Mouse (Mus musculus) liver, embryonic 13.5 days (tissue): ENCODE measurements around the gene Ltbr. TPM values are rescaled to one million over a fixed set of nuclear protein-coding genes. Genes with fewer than 3 reads are reported as not detected.

Experiments used
- ATAC-seq: fragments of 200-750 bp; cut with Nextera tagmentation; 2 replicates; pipeline ENCODE4 v1.8.0; 2017; ENCODE audit warnings: low read depth, mild to moderate bottlenecking, moderate number of reproducible peaks, moderate library complexity
- DNase-seq: peaks from one replicate; pipeline ENCODE4 v3.0.0; 2022
- H3K27ac ChIP-seq: fragments of 300-500 bp; sonication (generic); 2 replicates; pipeline ENCODE4 v1.5.1; 2015; ENCODE audit warnings: moderate library complexity, mild to moderate bottlenecking, inconsistent platforms
- H3K27me3 ChIP-seq: fragments of 300-500 bp; sonication (generic); 2 replicates; pipeline ENCODE4 v1.6.1; 2015; ENCODE audit warnings: mild to moderate bottlenecking, inconsistent platforms
- H3K36me3 ChIP-seq: fragments of 300-500 bp; sonication (generic); 2 replicates; pipeline ENCODE4 v1.6.1; 2015; ENCODE audit warnings: mild to moderate bottlenecking, inconsistent platforms
- H3K4me1 ChIP-seq: fragments of 300-500 bp; sonication (generic); replicated peaks from 2 replicates; pipeline ENCODE4 v1.6.1; 2015; ENCODE audit warnings: inconsistent platforms
- H3K4me2 ChIP-seq: fragments of 300-500 bp; sonication (generic); 2 replicates; pipeline ENCODE4 v1.6.1; 2015; ENCODE audit warnings: inconsistent platforms, mild to moderate bottlenecking, moderate library complexity
- H3K4me3 ChIP-seq: fragments of 300-500 bp; sonication (generic); replicated peaks from 2 replicates; pipeline ENCODE4 v1.5.1; 2015; ENCODE audit warnings: mild to moderate bottlenecking, inconsistent platforms
- H3K9ac ChIP-seq: fragments of 300-500 bp; sonication (generic); 2 replicates; pipeline ENCODE4 v1.6.1; 2015; ENCODE audit warnings: mild to moderate bottlenecking, inconsistent platforms
- H3K9me3 ChIP-seq: fragments of 300-500 bp; sonication (generic); replicated peaks from 2 replicates; pipeline ENCODE4 v1.6.1; 2016; ENCODE audit warnings: inconsistent platforms
- WGBS: fragments of 180-500 bp; shearing (Covaris S2); methylation state at CpG from one replicate; pipeline ENCODE4 v1.1.7; 2015; ENCODE audit not compliant: insufficient replicate concordance; 5-methylcytosine and 5-hydroxymethylcytosine counted together
- polyA plus RNA-seq: library from polyadenylated mRNA; unstranded; fragments of >200 nt; fragmentation: Nextera tagmentation; extraction: Ambion mirVana; gene quantifications from 2 replicates; pipeline ENCODE4 v1.2.1, GENCODE M21; 2015

Gene Ltbr
- polyA plus RNA-seq, 1 experiment from 2014 or later: 18.4 TPM

GRCm38 (mm10) chr6:125322794-125323193 lies 9.1 kb upstream of the Ltbr start:
- no peaks in the 10 kb centered on the region for H3K36me3 ChIP-seq
- peaks cover 33% of the 10 kb centered on the region for H3K27me3 ChIP-seq
- no peak overlapping the region for H3K4me3 ChIP-seq
- H3K9me3 ChIP-seq: no peaks in the 10 kb centered on the region
- WGBS: 57% methylated on average over 13 of the region's 13 CpGs
- no peak for DNase-seq
- ATAC-seq: no peak
- H3K4me2 ChIP-seq: no peak overlapping the region
- H3K9ac ChIP-seq: no peak overlapping the region
- no peak overlapping the region for H3K27ac ChIP-seq
- peaks cover 15% of the 10 kb centered on the region for H3K4me1 ChIP-seq

- Histone ChIP-seq H3K36me3 (no peaks in the 10 kb centered on the region), H3K27ac (no peak overlapping the region), H3K4me3 (no peak overlapping the region), H3K4me1 (peaks cover 15% of the 10 kb centered on the region), H3K9me3 (no peaks in the 10 kb centered on the region), H3K9ac (no peak overlapping the region), H3K4me2 (0 out of 2 replicates have a peak overlapping the region, but pooled peaks have one; percentile 12), H3K27me3 (peaks cover 33% of the 10 kb centered on the region)
- WGBS: 11% methylated on average over 26 of the region's 26 CpGs
- DNase-seq (no peak), ATAC-seq (no peak)
Measured at GRCm38 (mm10) chr6:125321114-125321855, 7.6 kb upstream of the Ltbr start.

DNA sequence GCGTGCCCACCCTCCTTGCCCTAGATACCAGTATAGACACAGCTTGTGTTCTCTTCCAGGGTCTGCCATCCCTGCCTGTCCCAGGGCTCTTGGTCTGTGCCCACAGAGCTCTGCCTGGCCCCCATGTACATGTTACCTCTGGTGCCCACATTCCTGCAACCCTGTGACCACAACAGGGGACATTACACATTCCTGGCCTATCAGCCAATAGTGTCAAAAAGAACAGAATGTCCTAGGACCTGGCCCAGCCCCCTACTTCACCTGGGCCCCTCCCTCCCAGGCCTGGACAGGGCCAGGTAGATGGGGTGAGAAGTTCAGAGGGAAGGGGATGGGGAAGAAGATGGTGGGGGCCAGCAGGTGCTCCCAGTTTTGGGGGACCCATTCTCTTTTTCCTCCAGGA lies 6.6 kb upstream of the Ltbr start, which contains the start of gene Scnn1a:
TSS of gene Scnn1a (plus strand) at position 337 of the 400 bp plus-strand sequence.
- Histone ChIP-seq H3K27me3 (peaks cover 33% of the 10 kb centered on the region), H3K9me3 (no peaks in the 10 kb centered on the region)
- no peak for ATAC-seq

GRCm38 (mm10) chr6:125319919-125320296 lies 6.2 kb upstream of the Ltbr start:
- peaks cover 33% of the 10 kb centered on the region for H3K27me3 ChIP-seq
- H3K4me3 ChIP-seq: no peak overlapping the region
- H3K4me1 ChIP-seq: peaks cover 12% of the 10 kb centered on the region
- H3K9ac ChIP-seq: no peak overlapping the region
- no peak for DNase-seq
- no peaks in the 10 kb centered on the region for H3K9me3 ChIP-seq
- no peak overlapping the region for H3K27ac ChIP-seq
- no peaks in the 10 kb centered on the region for H3K36me3 ChIP-seq
- H3K4me2 ChIP-seq: no peak overlapping the region
- no peak for ATAC-seq

More for the DNA sequence above, 6.6 kb upstream of the Ltbr start, which contains the start of gene Scnn1a:
- Histone ChIP-seq H3K4me2 (0 out of 2 replicates have a peak within 1 kb of the TSS, but pooled peaks have one; percentile 12), H3K4me1 (peaks cover 13% of the 10 kb centered on the region), H3K9ac (no peak within 1 kb of the TSS), H3K4me3 (no peak within 1 kb of the TSS), H3K36me3 (no peaks in the 10 kb centered on the region), H3K27ac (no peak within 1 kb of the TSS)
- WGBS: 68% methylated on average over 1 of the region's 1 CpGs
- DNase-seq: no peak

DNA sequence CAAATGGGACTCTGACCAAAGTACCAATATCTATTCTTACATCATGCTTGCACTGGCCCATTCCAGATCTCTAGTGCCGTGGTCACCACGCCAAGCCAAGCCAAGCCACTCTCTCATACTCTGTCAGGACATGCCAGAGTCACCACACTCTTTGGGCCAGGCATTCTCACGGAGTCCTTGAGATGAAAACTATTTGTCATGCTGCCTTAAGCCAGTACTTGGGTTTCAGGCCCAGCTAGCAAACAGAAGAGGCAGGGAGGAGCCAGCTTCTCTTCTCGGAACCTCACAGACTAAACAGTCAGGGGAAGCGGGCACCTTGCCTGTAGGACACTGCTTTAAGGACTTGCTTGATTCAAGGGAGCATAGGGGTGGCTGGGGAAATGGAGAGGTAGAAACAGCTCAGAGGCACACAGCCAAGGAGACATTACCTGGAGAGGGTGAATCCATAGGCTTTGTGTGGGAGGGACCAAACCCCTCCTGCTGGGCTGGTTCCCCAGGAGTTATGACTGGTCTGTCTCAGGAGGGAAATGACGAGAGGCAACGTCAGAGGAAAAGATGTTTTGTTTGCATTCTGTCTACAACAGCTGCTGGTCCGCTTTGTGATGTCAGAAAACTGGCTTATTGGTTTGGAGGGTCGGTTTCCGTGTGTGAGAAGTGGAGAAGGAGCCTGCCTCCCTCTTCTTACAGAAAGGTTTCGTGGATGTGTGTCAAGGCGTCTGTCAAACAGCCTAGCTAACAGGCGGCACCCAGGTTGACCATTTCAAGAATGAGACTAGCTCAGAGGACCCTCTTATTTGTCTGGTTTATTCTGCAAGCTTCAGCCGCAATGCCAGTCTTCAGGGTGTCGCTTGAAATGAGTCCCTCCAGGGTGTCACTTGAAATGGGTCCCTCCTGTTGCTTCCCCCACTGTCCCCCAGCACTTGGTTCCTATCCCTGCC lies 5.6 kb upstream of the Ltbr start:
- Histone ChIP-seq H3K27me3 (peaks cover 36% of the 10 kb centered on the region), H3K4me3 (no peak overlapping the region), H3K4me1 (peaks cover 15% of the 10 kb centered on the region), H3K27ac (no peak overlapping the region), H3K9ac (no peak overlapping the region), H3K9me3 (no peaks in the 10 kb centered on the region), H3K36me3 (no peaks in the 10 kb centered on the region), H3K4me2 (no peak overlapping the region)
- no peak for DNase-seq
- ATAC-seq: no peak
- WGBS: 56% methylated on average over 15 of the region's 15 CpGs

DNA sequence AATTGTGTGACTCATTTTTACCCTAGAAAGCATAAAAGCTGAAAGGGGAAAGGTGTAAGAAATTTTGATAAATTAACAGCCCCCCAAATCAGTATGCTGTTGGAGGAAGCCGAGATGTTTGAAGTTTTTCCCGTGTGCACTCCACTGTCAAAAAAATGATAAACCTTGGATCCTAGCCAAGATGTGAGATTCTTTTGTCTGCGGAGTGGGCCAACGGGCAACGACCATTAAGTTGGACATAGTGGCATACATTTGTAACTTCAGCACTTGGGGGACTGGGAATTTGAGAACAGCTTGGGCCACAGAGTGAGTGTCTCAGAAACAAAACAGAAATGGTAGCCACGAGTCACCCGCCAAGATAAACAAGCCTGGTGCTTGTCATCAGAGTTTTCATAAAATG lies 3.4 kb upstream of the Ltbr start:
- peaks cover 30% of the 10 kb centered on the region for H3K4me1 ChIP-seq
- H3K4me2 ChIP-seq: no peak overlapping the region
- ATAC-seq: no peak
- H3K4me3 ChIP-seq: no peak overlapping the region
- H3K36me3 ChIP-seq: no peaks in the 10 kb centered on the region
- WGBS: 63% methylated on average over 7 of the region's 7 CpGs
- no peak overlapping the region for H3K9ac ChIP-seq
- H3K27me3 ChIP-seq: peaks cover 43% of the 10 kb centered on the region
- H3K9me3 ChIP-seq: no peaks in the 10 kb centered on the region
- DNase-seq: no peak
- no peak overlapping the region for H3K27ac ChIP-seq

DNA sequence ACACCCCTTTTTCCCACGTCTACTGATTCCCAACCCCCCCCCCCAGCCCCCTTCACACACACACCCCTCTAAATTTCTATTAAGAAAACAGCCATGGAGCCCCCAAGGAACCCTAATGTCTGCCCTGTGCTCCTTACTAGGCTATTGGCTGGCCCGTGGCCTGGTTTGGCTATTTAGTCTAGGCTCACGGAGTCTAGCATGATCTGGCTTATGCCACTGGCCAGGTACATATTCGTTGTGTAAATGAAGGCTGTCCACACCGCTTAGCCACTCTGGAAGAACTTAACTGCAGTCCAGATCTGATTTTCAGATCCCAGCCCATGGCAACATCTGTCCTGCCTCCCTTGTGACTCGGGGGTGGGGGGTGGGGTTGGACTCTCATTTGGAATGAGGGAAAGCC lies 1.1 kb upstream of the Ltbr start:
- DNase-seq (no peak), ATAC-seq (no peak)
- WGBS: 68% methylated on average over 6 of the region's 6 CpGs
- H3K4me2 ChIP-seq: no peak overlapping the region
- H3K4me1 ChIP-seq: peaks cover 23% of the 10 kb centered on the region
- 0 out of 2 replicates have a peak, but pooled peaks cover 8% of the 10 kb centered on the region for H3K36me3 ChIP-seq
- no peak overlapping the region for H3K27ac ChIP-seq
- no peak overlapping the region for H3K4me3 ChIP-seq
- peaks cover 19% of the 10 kb centered on the region for H3K27me3 ChIP-seq
- H3K9me3 ChIP-seq: no peaks in the 10 kb centered on the region
- H3K9ac ChIP-seq: no peak overlapping the region

DNA sequence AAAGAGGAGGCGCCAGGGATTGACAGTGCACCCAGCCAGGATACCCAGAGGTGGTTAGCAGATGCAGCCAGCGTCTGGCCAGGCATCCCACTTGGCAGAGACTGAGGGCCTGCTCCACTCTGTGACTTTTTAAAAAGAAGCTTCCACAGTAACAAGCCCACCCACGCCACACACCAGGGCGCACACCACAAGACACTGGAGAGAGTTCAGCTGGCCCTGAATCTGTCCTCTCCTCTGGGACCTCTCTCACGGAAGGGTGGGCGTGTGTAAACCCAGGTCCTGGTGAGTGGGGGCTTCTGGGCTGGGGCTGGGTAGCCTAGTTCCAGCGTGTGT lies 512 bp upstream of the Ltbr start:
- 0 out of 2 replicates have a peak, but pooled peaks have one; percentile 8 for ATAC-seq

DNA sequence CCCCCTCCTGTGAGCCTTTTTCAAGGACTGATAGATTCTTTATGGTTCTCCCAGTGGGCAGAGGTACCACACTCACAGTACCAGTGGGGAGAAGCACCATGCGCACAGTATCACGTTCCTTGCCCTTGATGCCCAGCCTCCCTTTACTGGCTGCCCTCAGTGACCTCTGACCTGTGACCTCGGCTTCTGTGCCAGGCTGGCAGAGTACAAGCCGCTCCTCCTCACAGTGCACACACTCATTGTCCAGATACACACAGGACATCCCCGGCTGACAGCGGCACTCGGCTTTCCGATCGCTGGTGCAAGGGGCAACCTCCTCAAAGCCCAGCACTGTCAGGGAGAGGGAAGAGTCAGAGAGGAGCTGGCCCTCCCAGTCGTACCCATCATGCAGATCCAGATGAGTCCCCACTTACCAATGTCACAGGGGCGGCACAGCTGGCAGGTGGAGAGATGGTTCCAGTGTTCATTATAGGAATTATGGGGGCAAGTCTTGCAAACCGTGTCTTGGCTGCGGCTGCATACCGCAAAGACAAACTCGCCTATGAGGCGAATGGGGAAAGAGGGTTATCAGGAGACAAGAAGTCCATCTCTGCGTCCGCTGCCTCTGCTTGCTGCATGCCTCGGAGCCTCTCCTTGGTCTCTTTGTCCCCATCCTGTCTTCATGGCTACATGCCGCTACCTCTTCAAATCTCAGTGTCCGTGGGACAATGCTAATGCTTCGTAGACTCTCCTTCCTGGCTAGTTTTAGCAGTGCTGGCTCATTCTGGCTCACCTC lies 917 bp downstream of the Ltbr start:
- Histone ChIP-seq H3K4me3 (peak overlapping the region; percentile 63), H3K4me2 (peak overlapping the region; percentile 63), H3K27me3 (peaks cover 19% of the 10 kb centered on the region), H3K9ac (peak overlapping the region; percentile 74), H3K9me3 (no peaks in the 10 kb centered on the region), H3K36me3 (0 out of 2 replicates have a peak, but pooled peaks cover 8% of the 10 kb centered on the region), H3K27ac (peak overlapping the region; percentile 64), H3K4me1 (peaks cover 25% of the 10 kb centered on the region)
- DNase-seq (no peak), ATAC-seq (no peak)
- WGBS: 47% methylated on average over 22 of the region's 22 CpGs

More for the DNA sequence above, 512 bp upstream of the Ltbr start:
- Histone ChIP-seq H3K9me3 (no peaks in the 10 kb centered on the region), H3K4me2 (peak overlapping the region; percentile 63), H3K27ac (peak overlapping the region; percentile 20), H3K27me3 (peaks cover 19% of the 10 kb centered on the region), H3K9ac (peak overlapping the region; percentile 74), H3K36me3 (0 out of 2 replicates have a peak, but pooled peaks cover 8% of the 10 kb centered on the region), H3K4me3 (peak overlapping the region; percentile 63), H3K4me1 (peaks cover 25% of the 10 kb centered on the region)
- WGBS: 52% methylated on average over 7 of the region's 7 CpGs
- DNase-seq: no peak

DNA sequence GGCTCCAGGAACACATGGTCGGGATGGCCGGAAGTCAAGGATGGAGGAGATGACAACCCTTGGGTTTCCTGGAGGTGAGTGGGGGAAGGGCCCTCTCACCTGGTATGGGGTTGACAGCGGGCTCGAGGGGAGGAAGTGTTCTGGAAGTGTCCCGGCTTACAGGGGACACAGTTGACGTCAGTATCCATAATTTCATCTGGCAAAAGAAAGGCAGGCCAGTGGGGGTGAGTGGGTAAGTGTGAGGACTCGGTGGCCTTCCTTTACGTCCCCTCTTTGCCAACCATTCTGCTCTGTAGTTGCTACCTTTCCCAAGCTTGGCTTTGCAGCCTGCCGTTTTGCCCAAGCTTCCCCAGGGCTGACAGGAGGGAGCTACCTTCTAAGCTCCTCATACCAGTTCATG lies 1.5 kb downstream of the Ltbr start:
- DNase-seq (no peak), ATAC-seq (no peak)
- peak overlapping the region; percentile 74; the same call in 1 of the 2 replicates for H3K9ac ChIP-seq
- peaks cover 10% of the 10 kb centered on the region for H3K36me3 ChIP-seq
- H3K4me3 ChIP-seq: peak overlapping the region; percentile 63
- no peaks in the 10 kb centered on the region for H3K9me3 ChIP-seq
- H3K27me3 ChIP-seq: peaks cover 19% of the 10 kb centered on the region
- H3K4me2 ChIP-seq: peak overlapping the region; percentile 63
- no peak overlapping the region for H3K27ac ChIP-seq
- peaks cover 25% of the 10 kb centered on the region for H3K4me1 ChIP-seq
- WGBS: 75% methylated on average over 9 of the region's 9 CpGs

GRCm38 (mm10) chr6:125309406-125309805 lies 4.3 kb downstream of the Ltbr start:
- DNase-seq (no peak), ATAC-seq (no peak)
- 56% methylated on average over 5 of the region's 5 CpGs for WGBS

More at GRCm38 (mm10) chr6:125309406-125309805, 4.3 kb downstream of the Ltbr start:
- Histone ChIP-seq H3K27me3 (peaks cover 18% of the 10 kb centered on the region), H3K4me3 (no peak overlapping the region), H3K4me1 (peaks cover 24% of the 10 kb centered on the region), H3K36me3 (peaks cover 21% of the 10 kb centered on the region), H3K9me3 (no peaks in the 10 kb centered on the region), H3K9ac (no peak overlapping the region), H3K27ac (no peak overlapping the region), H3K4me2 (no peak overlapping the region)
